Mouse (Mus musculus) spleen, adult 2 months (tissue): ENCODE data around the gene Gm9936. TPM values are rescaled to one million over a fixed set of nuclear protein-coding genes. Genes with fewer than 3 reads are reported as not detected.

ENCODE experiments used
- DNase-seq, 2 experiments: peaks; one replicate each; pipeline versions ENCODE4 v3.0.0 to v3.0.0-alpha.2; 2012 to 2021; ENCODE audit warnings: low spot score in 2 of 2, low read depth in 1 of 2
- H3K27ac ChIP-seq: fragments of 200-500 bp; 2 replicates; pipeline ENCODE4 v1.5.1; 2012; ENCODE audit warnings: low read length, inconsistent platforms; ENCODE audit not compliant: insufficient read depth
- H3K27me3 ChIP-seq: fragments of 200-500 bp; 2 replicates; pipeline ENCODE4 v1.6.1; 2012; ENCODE audit warnings: mild to moderate bottlenecking, moderate library complexity, low read length, inconsistent platforms; ENCODE audit not compliant: control insufficient read depth, insufficient read depth
- H3K36me3 ChIP-seq: fragments of 200-500 bp; 2 replicates; pipeline ENCODE4 v1.6.1; 2012; ENCODE audit warnings: mild to moderate bottlenecking, low read length, inconsistent platforms; ENCODE audit not compliant: control insufficient read depth, insufficient read depth
- H3K4me1 ChIP-seq: fragments of 200-500 bp; 2 replicates; pipeline ENCODE4 v1.6.1; 2011; ENCODE audit warnings: inconsistent platforms; ENCODE audit not compliant: control insufficient read depth, insufficient read depth, insufficient read length
- H3K4me3 ChIP-seq: fragments of 200-500 bp; 2 replicates; pipeline ENCODE4 v1.5.1; 2011; ENCODE audit warnings: mild to moderate bottlenecking, inconsistent platforms; ENCODE audit not compliant: insufficient read depth, insufficient read length; ENCODE audit errors: extremely low read depth
- CTCF ChIP-seq: fragments of 200-500 bp; IDR thresholded peaks from 2 replicates; pipeline ENCODE4 v1.5.1; 2011; ENCODE audit warnings: mild to moderate bottlenecking, inconsistent platforms; ENCODE audit not compliant: insufficient read depth, insufficient read length, insufficient replicate concordance; ENCODE audit errors: extremely low read depth
- POLR2A ChIP-seq: fragments of 200-500 bp; IDR thresholded peaks from 2 replicates; pipeline ENCODE4 v1.6.1; 2011; ENCODE audit warnings: low read depth, low read length, inconsistent platforms
- WGBS: fragments of 180-500 bp; shearing (Covaris S2); methylation state at CpG from one replicate; pipeline ENCODE4 v1.1.7; 2018; 5-methylcytosine and 5-hydroxymethylcytosine counted together
- polyA plus RNA-seq: library from polyadenylated mRNA; depleted of rRNA; stranded (reverse); fragments of >200 nt; gene quantifications from 2 replicates; pipeline ENCODE4 v1.2.3, GENCODE M21; 2012; rRNA removed

Gm9936 gene
- polyA plus RNA-seq, 1 experiment: not detected

DNA sequence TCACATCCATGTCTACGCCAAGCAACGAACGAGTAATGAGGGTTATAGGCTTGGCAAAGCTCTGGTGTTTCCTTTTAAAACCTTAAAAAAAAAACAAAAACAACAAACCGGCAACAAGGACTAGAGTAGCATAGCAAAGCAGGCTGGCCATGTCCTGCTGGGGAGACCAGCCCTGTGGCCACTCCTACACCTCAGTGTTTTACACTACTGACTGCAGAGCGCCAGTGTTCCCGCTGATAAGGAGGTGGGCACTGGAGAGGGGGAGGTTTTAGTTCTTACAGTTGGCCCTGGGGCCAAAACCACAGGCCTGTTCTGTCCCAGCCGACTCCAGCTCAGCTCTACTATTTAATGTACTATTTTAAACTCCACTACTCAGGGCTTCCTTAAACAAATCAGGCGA, 51.0 kb downstream of the Gm9936 start:
- no peak overlapping the region for H3K27ac ChIP-seq
- DNase-seq: no peak
- peaks cover 9% of the 10 kb centered on the region; the same call in 1 of the 2 replicates for H3K4me1 ChIP-seq
- H3K4me3 ChIP-seq: no peak overlapping the region
- 43% methylated on average over 8 of the region's 8 CpGs for WGBS
- no peaks in the 10 kb centered on the region for H3K27me3 ChIP-seq
- TF ChIP-seq CTCF: no peak
- no peak for TF ChIP-seq POLR2A
- peaks cover 25% of the 10 kb centered on the region for H3K36me3 ChIP-seq

DNA sequence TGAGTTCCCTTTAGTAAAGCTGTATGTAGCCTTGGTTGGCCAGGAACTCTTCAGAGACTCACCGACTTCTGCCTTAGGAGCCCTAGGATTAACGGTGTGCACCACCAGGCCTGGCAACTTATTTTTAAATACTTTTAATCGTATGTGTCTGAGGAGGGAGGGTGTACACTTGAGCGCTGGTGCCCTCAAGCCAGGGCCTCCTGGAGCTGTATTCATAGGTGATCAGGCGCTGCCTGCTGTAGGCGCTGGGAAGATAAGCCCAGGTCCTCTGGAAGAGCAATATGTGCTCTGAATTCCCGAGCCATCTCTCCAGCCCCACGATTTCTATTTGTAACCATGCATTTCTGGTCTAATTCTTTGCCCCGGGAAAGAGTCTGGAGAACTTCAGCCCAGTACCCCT, 51.4 kb downstream of the Gm9936 start:
- peaks cover 9% of the 10 kb centered on the region; the same call in 1 of the 2 replicates for H3K4me1 ChIP-seq
- WGBS: 45% methylated on average over 9 of the region's 9 CpGs

DNA sequence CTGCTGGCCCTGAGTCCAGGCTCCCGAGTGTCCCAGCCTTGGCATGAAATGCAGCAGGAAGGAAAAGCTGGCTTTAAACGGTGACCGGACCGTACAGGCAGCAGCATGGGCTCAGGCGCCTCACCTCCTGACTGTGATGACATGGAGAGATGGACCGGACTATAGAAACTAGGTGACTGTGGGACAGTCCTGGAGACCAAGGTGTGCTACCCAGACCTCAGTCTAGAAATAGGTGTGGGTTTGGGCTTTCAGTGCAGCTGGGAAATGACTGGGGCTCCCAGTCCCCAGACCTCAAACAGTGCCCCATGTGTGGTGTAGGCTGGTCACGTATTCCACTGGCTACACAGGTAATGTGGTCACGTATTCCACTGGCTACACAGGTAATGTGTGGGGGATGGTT, 51.8 kb downstream of the Gm9936 start:
- Histone ChIP-seq H3K4me1 (peaks cover 9% of the 10 kb centered on the region; the same call in 1 of the 2 replicates), H3K4me3 (peak overlapping the region; percentile 53; the same call in 1 of the 2 replicates), H3K27ac (peak overlapping the region; percentile 92), H3K27me3 (no peaks in the 10 kb centered on the region), H3K36me3 (peaks cover 32% of the 10 kb centered on the region)
- no peak for TF ChIP-seq CTCF
- no peak for TF ChIP-seq POLR2A
- DNase-seq: no peak
- 52% methylated on average over 8 of the region's 8 CpGs for WGBS

More for the DNA sequence above, 51.4 kb downstream of the Gm9936 start:
- Histone ChIP-seq H3K4me3 (no peak overlapping the region), H3K27ac (peak overlapping the region; percentile 92), H3K36me3 (peaks cover 28% of the 10 kb centered on the region), H3K27me3 (no peaks in the 10 kb centered on the region)
- TF ChIP-seq POLR2A (no peak), CTCF (no peak)
- no peak for DNase-seq

Other genes with a start within 250 kb of the Gm9936 start
- 4.2 and 5.3 TPM in 2 replicates for gene Trpv4, start 200.3 kb downstream of the Gm9936 start, polyA plus RNA-seq
- gene Gltp, start 167.7 kb downstream of the Gm9936 start, polyA plus RNA-seq: 134 and 163 TPM in 2 replicates
- gene Tchp, start 150.9 kb downstream of the Gm9936 start, polyA plus RNA-seq: 14.1 and 14.5 TPM in 2 replicates
- gene Ankrd13a, start 84.0 kb downstream of the Gm9936 start, polyA plus RNA-seq: 69.3 and 84.0 TPM in 2 replicates
- 71.6 and 92.1 TPM in 2 replicates for gene Git2, start 83.2 kb downstream of the Gm9936 start, polyA plus RNA-seq
- gene 1500011B03Rik, start 35.2 kb downstream of the Gm9936 start, polyA plus RNA-seq: 24.1 and 38.5 TPM in 2 replicates
- gene 4930519G04Rik, start 5.0 kb downstream of the Gm9936 start, polyA plus RNA-seq: 0.05 TPM in 1 of 2 replicates, not detected in the other
- gene Oasl2, start 38.3 kb upstream of the Gm9936 start, polyA plus RNA-seq: 5.6 and 5.8 TPM in 2 replicates
- 10.1 and 12.6 TPM in 2 replicates for gene Oasl1, start 64.6 kb upstream of the Gm9936 start, polyA plus RNA-seq
- gene 2210016L21Rik, start 83.5 kb upstream of the Gm9936 start, polyA plus RNA-seq: 17.9 and 19.3 TPM in 2 replicates
- 0.20 and 0.22 TPM in 2 replicates for gene Hnf1a, start 112.4 kb upstream of the Gm9936 start, polyA plus RNA-seq
- 47.7 and 55.6 TPM in 2 replicates for gene Sppl3, start 152.5 kb upstream of the Gm9936 start, polyA plus RNA-seq
- gene Gm10401, start 239.6 kb upstream of the Gm9936 start, polyA plus RNA-seq: not detected in 2 replicates